Mouse (Mus musculus) Patski (cell line): ENCODE measurements around the gene Hbb-bs. TPM values are rescaled to one million over a fixed set of nuclear protein-coding genes. Genes with fewer than 3 reads are reported as not detected.
"Not testable (repeated sequence)": the region's sequence is repeated elsewhere in the genome, so short reads cannot be mapped to it uniquely, and the experiment has no call there.

ENCODE experiments used
- ATAC-seq: fragments of 100-300 bp; one replicate; pipeline ENCODE4 v1.8.0; 2021
- CTCF ChIA-PET: fragments of 350-600 bp; sonication (Branson Sonifier 250); formaldehyde crosslinking; loops from one replicate; lab custom pipeline; 2022; ENCODE audit warnings: inconsistent platforms; lab: Charles Lee
- POLR2A ChIA-PET: fragments of 350-600 bp; sonication (Branson Sonifier 250); formaldehyde crosslinking; loops from one replicate; lab custom pipeline; 2022; ENCODE audit warnings: antibody characterized with exemption, inconsistent platforms; lab: Charles Lee
- DNase-seq: peaks from one replicate; pipeline ENCODE4 v3.0.0-alpha.2; 2011; ENCODE audit warnings: low read depth, low spot score
- H3K27me3 ChIP-seq: fragments of 371-371 bp; one replicate; pipeline ENCODE4 v1.5.1; 2021
- CTCF ChIP-seq: fragments of 100-300 bp; IDR thresholded peaks from one replicate; pipeline ENCODE4 v1.5.1; 2021
- in situ Hi-C: fragments of 300-500 bp; cut with MboI; formaldehyde crosslinking; loops from 3 replicates; pipeline ENCODE4 v1.11.1; 2018; ENCODE audit warnings: low pct_unique_long_range_greater_than_20kb, mixed read lengths
- polyA plus RNA-seq: library from polyadenylated mRNA; unstranded; gene quantifications from one replicate; pipeline ENCODE4 v1.2.3, GENCODE M21; 2021

Hbb-bs gene
- polyA plus RNA-seq, 1 experiment from 2014 or later: not detected

DNA sequence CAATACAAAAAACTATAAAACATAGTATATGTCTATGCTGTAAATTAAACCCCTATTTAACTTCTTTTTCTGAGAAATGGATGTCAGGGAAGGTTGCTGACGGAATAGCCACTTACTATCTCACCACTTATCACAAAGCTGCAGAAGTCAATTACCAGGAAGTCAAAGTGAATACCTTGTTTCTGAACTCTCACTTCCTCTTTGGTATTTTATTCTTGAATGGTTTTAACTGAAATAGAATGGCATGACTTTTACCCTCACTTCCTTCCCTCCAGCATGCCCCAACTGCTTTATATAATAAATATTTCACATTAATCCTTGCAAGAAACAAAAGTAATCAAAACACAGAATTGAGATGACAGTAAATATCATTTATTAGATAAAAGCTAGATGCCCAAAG lies 15.7 kb downstream of the Hbb-bs start:
- in situ Hi-C loops: no loop called here
- ATAC-seq (no peak), DNase-seq (no peak)
- no peak for TF ChIP-seq CTCF
- ChIA-PET POLR2A (no interaction called here), CTCF (no interaction called here)
- H3K27me3 ChIP-seq: no peaks in the 10 kb centered on the region

DNA sequence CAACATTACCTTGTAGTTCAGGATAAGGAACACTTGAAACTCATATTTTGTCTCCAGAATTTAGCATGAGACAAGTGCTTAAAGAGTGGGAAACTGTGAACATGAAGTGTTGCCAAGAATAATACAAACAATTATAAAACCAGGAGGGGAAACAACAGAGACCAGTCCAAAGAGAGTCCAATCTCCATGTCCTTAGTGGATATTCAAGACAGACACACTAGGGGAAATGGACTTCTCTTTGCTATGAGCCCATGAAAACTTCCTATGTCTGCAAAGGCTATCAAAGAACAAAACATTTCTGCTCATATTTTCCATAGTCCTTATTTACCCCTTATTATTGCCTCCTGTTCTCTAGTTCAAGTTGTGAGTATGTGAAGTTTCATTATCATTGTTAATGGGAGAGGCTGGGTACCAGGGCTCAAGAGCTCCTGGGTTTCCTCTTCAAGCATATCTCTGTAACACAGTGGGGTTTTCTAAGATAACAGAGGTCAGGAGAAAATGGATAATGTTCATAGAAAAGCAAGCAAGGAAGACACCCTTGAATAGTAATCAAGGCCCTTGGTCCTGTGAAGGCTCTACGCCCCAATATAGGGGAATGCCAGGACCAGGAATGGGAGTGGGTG lies 16.6 kb downstream of the Hbb-bs start:
- ChIA-PET CTCF (no interaction called here), POLR2A (no interaction called here)
- no peak for TF ChIP-seq CTCF
- H3K27me3 ChIP-seq: no peaks in the 10 kb centered on the region
- DNase-seq (no peak), ATAC-seq (no peak)
- in situ Hi-C loops: no loop called here

DNA sequence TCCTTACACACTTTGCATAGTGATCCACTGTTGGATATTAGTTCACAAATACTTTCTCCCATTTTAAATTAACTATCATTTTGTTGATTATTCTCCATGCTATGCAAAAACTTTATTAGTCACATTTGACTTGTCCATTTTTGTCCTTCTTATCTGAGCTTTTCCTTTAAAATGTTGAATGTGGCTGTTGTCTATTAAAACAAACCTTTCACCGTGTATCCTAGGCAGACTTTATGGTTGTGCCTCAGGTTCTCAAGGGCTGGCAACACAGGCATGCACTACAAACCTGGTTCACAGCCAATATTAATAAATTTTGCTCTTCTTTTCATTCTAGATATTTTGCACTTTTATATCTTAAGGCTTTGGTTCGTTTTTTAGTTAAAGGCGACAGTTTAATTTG lies 17.1 kb downstream of the Hbb-bs start:
- ChIA-PET CTCF (no interaction called here), POLR2A (no interaction called here)
- ATAC-seq (no peak), DNase-seq (no peak)
- in situ Hi-C loops: no loop called here
- H3K27me3 ChIP-seq: no peaks in the 10 kb centered on the region
- TF ChIP-seq CTCF: no peak

DNA sequence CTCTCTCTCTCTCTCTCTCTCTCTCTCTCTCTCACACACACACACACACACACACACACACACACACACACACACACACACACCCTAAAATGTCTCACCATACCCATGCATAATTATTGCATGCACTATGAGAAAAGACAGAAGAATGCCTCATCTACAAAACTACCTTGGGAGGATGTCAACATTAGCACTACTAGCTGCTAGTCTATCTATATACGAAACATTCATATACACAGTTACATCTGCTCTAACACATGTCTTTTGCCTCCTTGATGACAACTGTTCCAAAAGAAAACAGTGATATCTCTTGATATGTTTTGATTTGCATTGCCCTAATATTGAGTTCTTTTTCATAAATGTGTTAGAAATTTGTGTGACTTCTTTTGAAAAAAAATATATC lies 17.6 kb downstream of the Hbb-bs start:
- ChIA-PET POLR2A (no interaction called here), CTCF (no interaction called here)
- DNase-seq (no peak), ATAC-seq (no peak)
- no peak for TF ChIP-seq CTCF
- H3K27me3 ChIP-seq: no peaks in the 10 kb centered on the region
- in situ Hi-C loops: no loop called here

DNA sequence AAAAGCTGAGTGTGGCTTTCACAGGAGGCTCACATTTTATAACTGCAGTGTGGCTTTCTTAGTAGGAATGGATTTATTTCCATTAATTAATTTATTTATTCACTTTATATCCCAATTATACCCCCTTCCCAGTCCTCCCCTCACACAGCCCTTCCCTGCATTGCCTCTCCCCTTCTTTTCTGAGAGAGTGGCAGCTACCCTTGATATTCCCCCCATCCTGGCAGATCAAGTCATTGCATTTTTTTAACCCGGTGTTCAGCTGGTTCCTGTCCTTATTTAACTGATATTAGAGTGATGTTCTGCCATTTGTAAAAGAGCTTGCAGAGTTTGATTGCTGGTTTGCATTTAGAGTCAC lies 18.1 kb downstream of the Hbb-bs start:
- POLR2A ChIA-PET: no interaction called here
- no peak for ATAC-seq
- CTCF ChIA-PET: no interaction called here

DNA sequence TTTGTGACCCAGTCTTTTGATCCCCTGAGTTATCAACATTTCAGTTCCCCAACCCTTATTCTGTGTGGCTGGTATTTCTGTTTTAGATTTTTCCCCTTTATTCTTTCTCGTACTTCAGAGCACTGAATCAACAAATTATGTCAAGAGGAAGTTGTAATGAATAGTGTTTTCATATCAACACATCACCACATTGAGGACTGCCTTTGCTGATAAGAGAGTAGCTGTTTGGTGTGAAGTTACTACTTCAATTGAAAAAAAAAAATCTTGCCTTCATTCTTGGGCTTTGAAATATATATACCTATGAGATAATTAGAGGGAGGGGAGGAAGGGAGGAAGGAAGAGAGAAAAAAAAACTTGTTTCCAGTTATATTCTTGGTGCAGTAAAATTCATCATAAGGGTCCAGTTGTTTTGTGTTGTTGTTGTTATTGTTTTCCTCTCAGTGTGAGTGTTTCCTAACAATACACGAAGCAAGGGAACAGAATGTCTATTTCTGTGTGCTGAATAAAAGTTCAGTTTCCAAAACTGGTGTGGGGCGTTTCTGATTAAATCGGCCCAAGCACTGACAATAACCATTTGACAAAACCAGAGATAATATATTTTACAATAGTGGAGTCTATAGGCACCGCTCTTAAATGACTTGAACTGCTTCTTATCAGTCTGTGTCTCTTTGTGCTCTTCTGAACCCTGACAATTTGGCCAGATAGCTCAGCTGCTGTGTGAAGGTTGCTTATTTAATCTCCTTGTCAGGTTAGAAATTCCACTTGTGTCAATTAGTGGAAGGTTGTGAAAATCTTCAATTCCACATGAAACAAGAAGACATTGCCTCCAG lies 18.7 kb downstream of the Hbb-bs start:
- ChIA-PET POLR2A (no interaction called here), CTCF (no interaction called here)
- no peaks in the 10 kb centered on the region for H3K27me3 ChIP-seq
- ATAC-seq: no peak
- in situ Hi-C loops: no loop called here
- no peak for DNase-seq
- TF ChIP-seq CTCF: no peak

More for the DNA sequence above, 18.1 kb downstream of the Hbb-bs start:
- no peak for TF ChIP-seq CTCF
- no peak for DNase-seq
- H3K27me3 ChIP-seq: no peaks in the 10 kb centered on the region
- in situ Hi-C loops: no loop called here

DNA sequence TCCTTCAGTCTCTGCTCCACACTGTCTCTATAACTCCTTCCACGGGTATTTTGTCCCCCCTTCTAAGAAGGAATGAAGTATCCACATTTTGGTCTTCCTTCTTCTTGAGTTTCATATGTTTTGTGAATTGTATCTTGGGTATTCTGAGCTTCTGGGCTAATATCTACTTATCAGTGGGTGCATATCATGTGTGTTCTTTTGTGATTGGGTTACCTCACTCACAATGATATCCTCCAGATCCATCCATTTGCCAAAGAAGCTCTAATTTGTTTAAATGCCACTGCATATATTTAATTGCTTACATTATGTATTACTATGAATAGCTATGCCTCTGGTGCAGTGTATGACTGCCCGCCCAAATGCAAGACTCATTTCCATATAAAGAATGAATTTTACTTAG lies 19.8 kb downstream of the Hbb-bs start:
- H3K27me3 ChIP-seq, ATAC-seq, POLR2A ChIA-PET, in situ Hi-C loops, DNase-seq, CTCF ChIA-PET: not testable (repeated sequence)

DNA sequence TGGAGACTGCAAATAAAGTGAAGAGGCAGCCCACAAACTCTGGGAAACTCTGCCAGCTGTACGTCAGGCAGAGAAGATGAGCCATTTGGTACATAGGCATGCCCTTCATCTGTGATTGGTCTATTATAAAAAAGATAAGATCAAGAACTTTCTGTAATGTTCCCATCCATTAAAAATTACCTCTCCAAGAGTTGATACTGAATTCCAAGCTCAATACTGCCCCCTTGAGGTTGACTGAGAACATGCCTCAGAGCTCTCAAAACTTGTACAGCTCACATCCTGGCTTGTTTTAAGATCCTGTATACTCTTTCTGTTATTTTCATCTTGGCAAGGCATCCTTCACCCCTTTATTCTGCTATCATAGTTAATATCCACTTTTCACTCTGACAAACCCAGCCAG lies 21.0 kb downstream of the Hbb-bs start:
- in situ Hi-C loops: no loop called here
- no peaks in the 10 kb centered on the region for H3K27me3 ChIP-seq
- DNase-seq: no peak
- ATAC-seq: no peak
- CTCF ChIA-PET: no interaction called here
- POLR2A ChIA-PET: no interaction called here
- peak; percentile 39 for TF ChIP-seq CTCF

DNA sequence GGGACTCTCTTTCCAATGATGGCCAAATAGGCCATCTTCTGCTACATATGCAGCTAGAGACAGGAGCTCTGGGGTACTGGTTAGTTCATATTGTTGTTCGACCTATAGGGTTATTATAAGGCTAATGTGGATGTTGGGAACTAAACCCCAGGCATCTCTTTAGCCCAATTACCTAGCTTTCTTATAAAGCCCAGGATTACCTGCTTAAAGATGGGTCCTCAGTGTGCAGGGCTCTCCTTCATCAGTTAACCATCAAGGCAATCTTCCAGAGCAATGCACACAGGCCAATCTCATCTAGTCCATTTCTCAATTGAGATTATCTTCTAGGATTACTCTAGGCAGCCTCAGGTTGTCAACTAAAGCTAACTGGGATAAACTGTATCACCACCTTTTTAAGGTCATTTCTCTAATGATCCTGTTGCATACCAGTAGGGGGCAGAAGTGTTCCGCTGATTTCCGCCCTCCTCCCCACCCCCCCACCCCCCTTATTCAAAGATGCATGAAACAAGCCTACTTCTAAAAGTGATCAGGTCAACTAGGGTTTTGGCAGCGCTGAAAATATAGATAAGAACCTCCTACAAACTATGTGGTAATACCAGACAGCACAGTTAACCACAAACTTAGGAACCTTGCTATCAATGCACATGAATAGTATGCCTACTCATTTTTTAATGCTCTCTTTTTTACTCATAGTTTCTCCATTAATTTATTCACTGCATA lies 35.1 kb downstream of the Hbb-bs start:
- ATAC-seq: no peak
- in situ Hi-C loops: no loop called here
- CTCF ChIA-PET: no interaction called here
- no peak for TF ChIP-seq CTCF
- no peak for DNase-seq
- H3K27me3 ChIP-seq: no peaks in the 10 kb centered on the region
- POLR2A ChIA-PET: no interaction called here

DNA sequence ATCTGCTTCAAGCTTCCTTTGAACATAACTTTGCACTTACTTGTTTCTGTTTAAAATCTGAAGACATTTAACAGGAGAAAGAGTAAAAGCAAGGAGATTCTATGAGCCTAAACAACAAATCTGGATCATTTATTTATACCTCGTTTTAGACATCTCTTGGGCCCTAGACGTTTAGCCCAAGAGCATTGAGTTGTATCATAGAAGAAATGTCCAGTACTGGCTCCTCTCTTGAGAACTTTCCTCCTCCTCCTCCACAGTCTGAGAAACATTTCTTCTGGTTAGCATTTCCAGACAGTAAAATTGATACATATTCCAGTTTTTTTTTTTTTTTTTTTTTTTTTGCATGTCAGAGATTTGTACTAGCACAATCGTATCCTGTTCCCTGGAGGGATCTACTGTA lies 36.2 kb downstream of the Hbb-bs start, which contains the start of gene Olfr67:
Olfr67 (minus strand) TSS at position 101 of the 400 bp plus-strand sequence.
- TF ChIP-seq CTCF: no peak
- no peak for DNase-seq
- no peaks in the 10 kb centered on the region for H3K27me3 ChIP-seq
- CTCF ChIA-PET: no interaction called here
- POLR2A ChIA-PET: no interaction called here
- in situ Hi-C loops: no loop called here
- no peak for ATAC-seq

DNA sequence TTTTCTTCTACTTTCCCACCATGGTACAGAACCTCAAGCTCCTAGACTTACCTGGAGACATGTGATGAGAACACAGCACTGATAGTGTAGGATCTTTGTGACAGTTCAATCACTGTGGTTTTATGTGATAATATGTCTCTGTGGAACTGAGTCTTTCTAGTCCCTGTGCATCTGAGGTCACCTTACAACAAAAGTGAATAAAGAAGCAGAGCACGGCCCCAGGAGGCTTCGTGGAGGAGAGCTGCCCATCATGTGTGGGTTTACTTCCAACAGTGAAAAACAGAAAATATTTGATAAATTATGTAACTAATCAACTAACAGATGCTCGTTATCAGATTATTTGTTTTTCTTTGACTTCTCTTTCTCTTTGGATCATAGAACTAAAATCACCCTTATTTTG lies 48.3 kb downstream of the Hbb-bs start, which contains the start of gene Olfr68:
Olfr68 (minus strand) TSS at position 101 of the 400 bp plus-strand sequence.
- CTCF ChIA-PET: no interaction called here
- POLR2A ChIA-PET: no interaction called here
- DNase-seq (no peak), ATAC-seq (no peak)
- H3K27me3 ChIP-seq: no peaks in the 10 kb centered on the region
- TF ChIP-seq CTCF: no peak
- in situ Hi-C loops: no loop called here

DNA sequence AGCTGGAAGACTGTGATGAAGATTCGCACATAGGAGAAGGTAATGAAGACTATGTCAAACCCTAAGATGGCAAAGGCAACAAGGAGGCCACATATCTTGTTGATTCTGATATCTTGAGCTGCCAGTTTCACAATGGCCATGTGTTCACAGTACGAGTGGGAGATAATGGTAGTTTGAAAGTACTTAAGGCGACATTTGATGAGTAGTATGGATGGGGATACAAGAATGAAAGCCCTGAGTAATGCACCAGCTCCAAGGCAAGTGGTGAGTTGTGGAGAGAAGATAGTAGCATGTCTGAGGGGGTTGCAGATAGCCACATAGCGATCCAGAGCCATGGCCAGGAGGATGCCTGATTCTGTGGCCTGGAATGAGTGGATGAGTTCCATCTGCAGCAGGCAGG lies 50.2 kb downstream of the Hbb-bs start:
- CTCF ChIA-PET, DNase-seq, ATAC-seq, POLR2A ChIA-PET, H3K27me3 ChIP-seq, in situ Hi-C loops: not testable (repeated sequence)
